Mouse (Mus musculus): ENCODE data around the gene Fat2. TPM values are rescaled to one million over a fixed set of nuclear protein-coding genes. Genes with fewer than 3 reads are reported as not detected.

The Fat2 gene
- polyA plus RNA-seq, 1 experiment from 2014 or later = 0.24 TPM

DNA sequence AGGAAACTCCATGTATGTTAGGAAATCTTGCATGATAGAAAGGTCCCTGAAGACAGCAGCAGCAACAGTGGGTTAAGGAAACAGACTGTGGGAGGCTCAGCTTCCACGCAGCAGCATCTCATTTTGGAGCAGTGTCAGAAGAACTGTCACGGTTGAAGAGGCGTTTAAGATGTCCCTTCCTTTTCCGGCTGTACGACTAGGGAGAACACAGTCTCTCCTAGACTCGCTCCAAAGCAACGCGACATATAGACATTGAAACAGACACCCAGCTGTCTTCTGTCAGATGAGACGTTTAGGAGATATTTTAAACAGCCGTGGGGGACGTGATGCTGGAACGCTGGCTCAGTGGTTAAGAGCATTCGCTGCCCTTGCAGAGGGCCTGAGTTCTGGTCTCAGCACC is 119.5 kb downstream of the Fat2 start:
- no peak overlapping the region for H3K9ac ChIP-seq (replicated peaks; ENCODE audit: low read length)
- peaks cover 34% of the 10 kb centered on the region for H3K36me3 ChIP-seq (ENCODE audit: control insufficient read depth, insufficient read depth, low read length)
- ATAC-seq (ENCODE audit: low FRiP score, low TSS enrichment) (no peak), DNase-seq (no peak)
- H3K27me3 ChIP-seq (ENCODE audit: control insufficient read depth, insufficient read depth, low read length) = no peaks in the 10 kb centered on the region
- no peak overlapping the region for H3K27ac ChIP-seq (replicated peaks; ENCODE audit: low read depth, low read length)
- H3K4me1 ChIP-seq (ENCODE audit: control insufficient read depth, insufficient read depth, low read length) = no peaks in the 10 kb centered on the region
- H3K9me3 ChIP-seq (ENCODE audit: control insufficient read depth, low read length) = no peaks in the 10 kb centered on the region
- no peak overlapping the region for H3K4me2 ChIP-seq (ENCODE audit: low read length)
- 82% methylated on average over 13 of the region's 13 CpGs for WGBS
- H3K4me3 ChIP-seq (replicated peaks; ENCODE audit: low read depth, low read length) = no peak overlapping the region

DNA sequence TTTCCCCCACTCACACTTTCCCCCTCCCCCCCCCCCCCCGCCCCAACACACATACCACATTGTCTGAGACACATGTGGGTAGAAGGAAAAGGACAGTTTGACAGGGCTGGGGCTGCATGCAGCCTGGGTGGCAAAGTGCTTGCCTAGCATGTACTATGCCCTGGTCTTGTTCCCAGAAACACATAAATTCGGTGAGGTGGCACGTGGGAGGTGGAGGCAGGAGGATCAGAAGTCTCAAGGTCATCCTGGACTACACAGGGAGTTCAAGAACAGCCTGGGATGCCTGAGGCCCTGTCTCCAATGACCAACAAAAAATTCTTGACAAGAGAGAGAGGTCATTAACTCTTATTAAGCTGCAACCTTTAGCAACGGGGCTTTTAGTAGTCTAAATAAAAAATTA is 120.3 kb downstream of the Fat2 start:
- no peaks in the 10 kb centered on the region for H3K27me3 ChIP-seq (ENCODE audit: control insufficient read depth, insufficient read depth, low read length)
- no peak overlapping the region for H3K4me3 ChIP-seq (replicated peaks; ENCODE audit: low read depth, low read length)
- 91% methylated on average over 3 of the region's 4 CpGs for WGBS
- no peak for ATAC-seq (ENCODE audit: low FRiP score, low TSS enrichment)
- no peaks in the 10 kb centered on the region for H3K9me3 ChIP-seq (ENCODE audit: control insufficient read depth, low read length)
- H3K4me1 ChIP-seq (ENCODE audit: control insufficient read depth, insufficient read depth, low read length) = no peaks in the 10 kb centered on the region
- DNase-seq = no peak
- no peak overlapping the region for H3K27ac ChIP-seq (replicated peaks; ENCODE audit: low read depth, low read length)
- no peak overlapping the region for H3K9ac ChIP-seq (replicated peaks; ENCODE audit: low read length)
- H3K4me2 ChIP-seq (ENCODE audit: low read length) = no peak overlapping the region
- peaks cover 28% of the 10 kb centered on the region for H3K36me3 ChIP-seq (ENCODE audit: control insufficient read depth, insufficient read depth, low read length)

DNA sequence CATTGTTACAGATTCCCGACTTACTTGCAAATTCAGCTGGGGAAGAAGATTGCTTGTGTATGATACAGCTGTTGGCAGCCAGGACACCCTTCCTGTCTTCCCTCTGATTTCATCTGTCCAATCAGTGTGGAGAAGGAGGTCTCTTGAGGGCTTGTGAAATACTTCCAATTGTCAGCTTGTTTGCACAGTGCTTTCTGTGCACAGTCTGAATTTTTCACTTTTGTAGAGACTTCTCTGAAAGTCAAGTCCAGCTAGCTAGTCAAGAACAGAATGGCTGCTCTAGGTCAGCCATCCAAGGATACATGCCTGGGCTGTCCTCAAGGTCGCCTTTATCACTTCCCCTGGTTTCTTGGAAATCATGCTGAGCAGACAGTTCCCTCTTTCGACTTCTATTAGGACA is 121.4 kb downstream of the Fat2 start:
- H3K4me1 ChIP-seq (ENCODE audit: control insufficient read depth, insufficient read depth, low read length) = no peaks in the 10 kb centered on the region
- 84% methylated on average over 3 of the region's 3 CpGs for WGBS
- no peaks in the 10 kb centered on the region for H3K27me3 ChIP-seq (ENCODE audit: control insufficient read depth, insufficient read depth, low read length)
- no peaks in the 10 kb centered on the region for H3K9me3 ChIP-seq (ENCODE audit: control insufficient read depth, low read length)
- no peak overlapping the region for H3K4me2 ChIP-seq (ENCODE audit: low read length)
- H3K9ac ChIP-seq (replicated peaks; ENCODE audit: low read length) = no peak overlapping the region
- H3K27ac ChIP-seq (replicated peaks; ENCODE audit: low read depth, low read length) = no peak overlapping the region
- H3K4me3 ChIP-seq (replicated peaks; ENCODE audit: low read depth, low read length) = no peak overlapping the region
- H3K36me3 ChIP-seq (ENCODE audit: control insufficient read depth, insufficient read depth, low read length) = peaks cover 17% of the 10 kb centered on the region
- ATAC-seq (ENCODE audit: low FRiP score, low TSS enrichment) (no peak), DNase-seq (no peak)

DNA sequence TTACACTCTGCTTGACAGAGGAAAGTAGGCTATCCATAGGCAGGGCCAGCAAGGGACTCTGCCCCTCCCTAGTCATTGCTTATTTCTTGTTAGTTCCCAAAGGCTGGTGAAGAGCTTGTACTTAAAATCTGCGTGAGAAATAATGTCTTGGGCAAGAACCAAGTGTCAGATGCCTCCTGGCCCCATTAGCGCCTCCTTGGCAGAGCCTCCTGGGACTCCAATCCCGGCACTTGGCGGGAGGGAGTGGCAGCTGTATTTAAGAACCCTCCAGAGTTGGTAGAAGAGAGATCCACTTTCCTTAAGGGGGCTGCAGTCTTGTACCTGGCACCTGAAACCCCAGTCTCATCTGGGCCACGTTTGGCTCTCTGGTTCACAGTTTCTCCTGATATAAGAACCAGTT is 122.2 kb downstream of the Fat2 start:
- H3K9ac ChIP-seq (replicated peaks; ENCODE audit: low read length) = no peak overlapping the region
- ATAC-seq (ENCODE audit: low FRiP score, low TSS enrichment) (no peak), DNase-seq (no peak)
- H3K27me3 ChIP-seq (ENCODE audit: control insufficient read depth, insufficient read depth, low read length) = no peaks in the 10 kb centered on the region
- H3K36me3 ChIP-seq (ENCODE audit: control insufficient read depth, insufficient read depth, low read length) = peaks cover 9% of the 10 kb centered on the region; the same call in 1 of the 2 replicates
- no peak overlapping the region for H3K4me2 ChIP-seq (ENCODE audit: low read length)
- no peaks in the 10 kb centered on the region for H3K9me3 ChIP-seq (ENCODE audit: control insufficient read depth, low read length)
- H3K4me3 ChIP-seq (replicated peaks; ENCODE audit: low read depth, low read length) = no peak overlapping the region
- WGBS = 89% methylated on average over 5 of the region's 5 CpGs
- H3K4me1 ChIP-seq (ENCODE audit: control insufficient read depth, insufficient read depth, low read length) = no peaks in the 10 kb centered on the region
- no peak overlapping the region for H3K27ac ChIP-seq (replicated peaks; ENCODE audit: low read depth, low read length)

DNA sequence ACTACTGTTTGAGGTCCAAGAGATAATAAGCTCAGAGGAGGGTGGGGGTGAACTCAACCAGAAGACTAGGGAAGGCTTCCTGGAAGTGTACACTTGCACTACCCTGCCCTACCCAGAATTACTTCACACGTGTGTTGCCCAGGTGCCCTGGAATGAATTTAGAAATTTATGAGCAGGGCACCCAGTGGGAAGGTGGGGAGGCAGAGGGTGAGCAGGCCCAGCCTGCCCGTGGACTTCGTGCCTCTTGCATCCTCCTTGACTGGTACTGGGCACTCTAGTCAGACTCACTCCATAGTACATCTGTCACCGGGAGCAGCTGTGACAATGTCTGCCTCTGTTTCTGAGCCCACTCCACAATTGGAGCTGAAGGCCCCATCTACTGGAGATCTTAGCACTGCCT is 122.8 kb downstream of the Fat2 start:
- no peak overlapping the region for H3K27ac ChIP-seq (replicated peaks; ENCODE audit: low read depth, low read length)
- ATAC-seq (ENCODE audit: low FRiP score, low TSS enrichment) = no peak
- 0 out of 2 replicates have a peak, but pooled peaks cover 5% of the 10 kb centered on the region for H3K36me3 ChIP-seq (ENCODE audit: control insufficient read depth, insufficient read depth, low read length)
- no peak overlapping the region for H3K4me3 ChIP-seq (replicated peaks; ENCODE audit: low read depth, low read length)
- no peaks in the 10 kb centered on the region for H3K4me1 ChIP-seq (ENCODE audit: control insufficient read depth, insufficient read depth, low read length)
- WGBS = 90% methylated on average over 4 of the region's 4 CpGs
- H3K27me3 ChIP-seq (ENCODE audit: control insufficient read depth, insufficient read depth, low read length) = no peaks in the 10 kb centered on the region
- H3K4me2 ChIP-seq (ENCODE audit: low read length) = no peak overlapping the region
- DNase-seq = no peak
- H3K9me3 ChIP-seq (ENCODE audit: control insufficient read depth, low read length) = no peaks in the 10 kb centered on the region
- H3K9ac ChIP-seq (replicated peaks; ENCODE audit: low read length) = no peak overlapping the region

DNA sequence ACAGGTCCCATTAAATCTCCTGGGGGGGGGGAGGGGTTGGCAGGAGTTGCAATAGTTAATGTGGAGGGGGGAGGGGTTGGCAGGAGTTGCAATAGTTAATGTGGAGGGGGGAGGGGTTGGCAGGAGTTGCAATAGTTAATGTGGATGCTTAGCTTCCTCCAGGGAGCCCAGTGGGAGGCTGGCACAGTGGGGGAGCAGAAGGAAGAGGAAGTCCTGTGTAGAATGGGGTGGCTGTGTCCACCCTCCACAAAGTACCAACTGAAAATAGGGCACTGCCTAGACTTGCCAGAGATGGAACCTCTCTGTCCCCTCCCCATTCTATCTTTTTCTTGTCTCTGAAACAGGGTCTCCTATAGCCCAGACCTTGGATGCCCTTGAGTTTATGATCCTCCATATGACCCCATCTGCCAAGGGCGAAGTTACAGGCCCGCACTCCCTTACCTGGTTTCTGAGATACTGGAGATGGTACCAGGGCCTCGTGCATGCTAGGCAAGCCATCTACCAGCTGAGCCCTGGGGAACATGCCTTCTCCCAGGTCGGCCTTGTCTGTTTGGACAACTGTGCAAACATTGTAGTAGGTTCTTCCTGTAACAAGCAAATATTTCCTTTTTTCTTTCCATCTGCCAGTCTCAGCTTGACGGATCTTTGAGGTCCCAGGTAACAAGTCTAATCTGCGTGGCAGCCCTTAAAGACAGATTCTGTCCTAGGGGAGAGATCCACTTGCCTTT is 126.6 kb downstream of the Fat2 start:
- ATAC-seq (ENCODE audit: low FRiP score, low TSS enrichment) (no peak), DNase-seq (no peak)
- Histone ChIP-seq H3K9me3 (ENCODE audit: control insufficient read depth, low read length) (no peaks in the 10 kb centered on the region), H3K9ac (replicated peaks; ENCODE audit: low read length) (no peak overlapping the region), H3K4me2 (ENCODE audit: low read length) (no peak overlapping the region), H3K27ac (replicated peaks; ENCODE audit: low read depth, low read length) (no peak overlapping the region), H3K4me1 (ENCODE audit: control insufficient read depth, insufficient read depth, low read length) (peaks cover 15% of the 10 kb centered on the region; the same call in 1 of the 2 replicates), H3K4me3 (replicated peaks; ENCODE audit: low read depth, low read length) (no peak overlapping the region), H3K36me3 (ENCODE audit: control insufficient read depth, insufficient read depth, low read length) (no peaks in the 10 kb centered on the region), H3K27me3 (ENCODE audit: control insufficient read depth, insufficient read depth, low read length) (no peaks in the 10 kb centered on the region)
- WGBS = 87% methylated on average over 6 of the region's 6 CpGs

DNA sequence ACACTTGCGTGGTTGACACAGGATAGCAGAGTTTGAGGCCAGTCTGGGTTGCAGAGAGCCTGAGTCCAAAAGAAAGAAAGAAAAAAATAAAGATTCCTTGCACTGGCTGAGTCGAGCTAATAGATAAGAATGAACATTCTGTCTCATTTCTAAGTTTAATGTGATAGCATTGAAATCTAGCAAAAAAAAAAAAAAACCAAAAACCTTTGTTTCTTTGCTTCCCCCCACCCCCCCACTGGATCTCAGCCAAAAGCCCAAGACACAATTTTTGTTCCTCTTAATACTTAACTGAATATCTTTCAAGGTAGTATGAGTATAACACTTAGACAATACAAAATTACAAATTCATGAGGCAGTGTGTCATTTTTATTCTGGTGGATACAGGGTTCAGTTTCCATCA is 127.3 kb downstream of the Fat2 start:
- WGBS = 77% methylated on average over 2 of the region's 2 CpGs
- ATAC-seq (ENCODE audit: low FRiP score, low TSS enrichment) = no peak
- no peak for DNase-seq
- no peak overlapping the region for H3K9ac ChIP-seq (replicated peaks; ENCODE audit: low read length)
- H3K9me3 ChIP-seq (ENCODE audit: control insufficient read depth, low read length) = no peaks in the 10 kb centered on the region
- H3K36me3 ChIP-seq (ENCODE audit: control insufficient read depth, insufficient read depth, low read length) = no peaks in the 10 kb centered on the region
- H3K27me3 ChIP-seq (ENCODE audit: control insufficient read depth, insufficient read depth, low read length) = no peaks in the 10 kb centered on the region
- H3K4me2 ChIP-seq (ENCODE audit: low read length) = no peak overlapping the region
- H3K27ac ChIP-seq (replicated peaks; ENCODE audit: low read depth, low read length) = no peak overlapping the region
- peaks cover 15% of the 10 kb centered on the region; the same call in 1 of the 2 replicates for H3K4me1 ChIP-seq (ENCODE audit: control insufficient read depth, insufficient read depth, low read length)
- H3K4me3 ChIP-seq (replicated peaks; ENCODE audit: low read depth, low read length) = no peak overlapping the region

DNA sequence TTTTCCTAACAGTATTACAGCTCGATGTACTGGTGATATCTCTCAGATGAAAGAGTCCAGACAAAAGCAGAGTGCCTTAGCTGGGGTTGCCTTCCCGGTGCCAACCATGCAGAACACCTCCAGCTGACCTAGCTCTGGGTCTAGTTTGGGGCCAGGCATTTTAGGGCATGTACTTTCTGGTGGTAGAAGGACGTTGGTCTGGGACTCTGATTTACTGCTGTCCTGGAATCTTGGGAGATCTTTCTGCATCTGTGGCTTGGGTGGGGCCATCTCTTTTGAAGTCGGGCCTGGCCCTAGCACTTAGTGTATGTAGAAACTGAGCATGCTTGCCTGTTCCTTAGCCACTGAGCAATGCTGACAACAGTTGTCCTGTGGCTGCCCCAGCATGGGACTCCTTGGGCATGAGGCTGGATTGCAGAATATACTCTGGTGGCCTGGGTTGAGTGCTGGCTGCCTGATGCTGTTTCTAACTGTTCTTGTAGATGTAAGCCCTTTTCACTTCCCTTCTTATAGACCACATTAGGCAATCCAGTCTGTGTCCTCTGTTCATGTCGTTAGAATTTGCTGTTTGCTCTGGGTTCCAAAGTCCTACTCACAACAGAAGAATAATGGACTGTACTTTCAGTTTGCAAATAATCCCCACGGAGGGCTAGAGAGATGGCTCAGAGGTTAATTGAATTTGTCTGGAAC is 128.2 kb downstream of the Fat2 start:
- WGBS = 65% methylated on average over 6 of the region's 6 CpGs
- no peak overlapping the region for H3K4me2 ChIP-seq (ENCODE audit: low read length)
- H3K4me1 ChIP-seq (ENCODE audit: control insufficient read depth, insufficient read depth, low read length) = peaks cover 15% of the 10 kb centered on the region; the same call in 1 of the 2 replicates
- H3K27me3 ChIP-seq (ENCODE audit: control insufficient read depth, insufficient read depth, low read length) = no peaks in the 10 kb centered on the region
- H3K27ac ChIP-seq (replicated peaks; ENCODE audit: low read depth, low read length) = no peak overlapping the region
- no peak overlapping the region for H3K9ac ChIP-seq (replicated peaks; ENCODE audit: low read length)
- no peaks in the 10 kb centered on the region for H3K36me3 ChIP-seq (ENCODE audit: control insufficient read depth, insufficient read depth, low read length)
- ATAC-seq (ENCODE audit: low FRiP score, low TSS enrichment) (no peak), DNase-seq (no peak)
- H3K9me3 ChIP-seq (ENCODE audit: control insufficient read depth, low read length) = no peaks in the 10 kb centered on the region
- H3K4me3 ChIP-seq (replicated peaks; ENCODE audit: low read depth, low read length) = no peak overlapping the region

DNA sequence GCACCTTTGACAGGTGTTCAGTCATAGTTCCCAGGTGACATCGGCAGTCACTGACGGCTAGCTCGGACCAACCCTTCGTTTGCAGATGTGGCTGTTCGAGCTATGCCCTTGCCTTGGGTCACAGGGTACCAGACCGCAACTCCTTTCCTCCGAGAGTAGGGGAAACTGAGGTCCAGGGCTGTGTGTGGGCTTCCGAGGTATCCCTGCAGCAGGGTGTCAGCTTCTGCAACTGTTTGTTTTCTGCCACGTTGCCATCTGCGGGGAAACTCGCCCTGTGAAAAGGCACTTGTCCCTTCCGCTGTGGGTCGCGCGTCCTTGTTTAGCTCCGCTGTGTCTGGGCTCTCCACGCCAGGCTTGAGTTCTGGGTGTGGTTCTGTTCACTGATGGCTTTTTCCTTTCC is 131.8 kb downstream of the Fat2 start:
- H3K36me3 ChIP-seq (ENCODE audit: control insufficient read depth, insufficient read depth, low read length) = no peaks in the 10 kb centered on the region
- ATAC-seq (ENCODE audit: low FRiP score, low TSS enrichment) = 0 out of 2 replicates have a peak, but pooled peaks have one; percentile 49
- 6% methylated on average over 17 of the region's 17 CpGs for WGBS
- H3K9me3 ChIP-seq (ENCODE audit: control insufficient read depth, low read length) = no peaks in the 10 kb centered on the region
- peak overlapping the region; percentile 99 for H3K4me2 ChIP-seq (ENCODE audit: low read length)
- no peaks in the 10 kb centered on the region for H3K27me3 ChIP-seq (ENCODE audit: control insufficient read depth, insufficient read depth, low read length)
- H3K4me1 ChIP-seq (ENCODE audit: control insufficient read depth, insufficient read depth, low read length) = peaks cover 15% of the 10 kb centered on the region; the same call in 1 of the 2 replicates
- DNase-seq = peak; percentile 60
- peak overlapping the region; percentile 76 for H3K4me3 ChIP-seq (replicated peaks; ENCODE audit: low read depth, low read length)
- peak overlapping the region; percentile 41; the same call in 1 of the 2 replicates for H3K27ac ChIP-seq (replicated peaks; ENCODE audit: low read depth, low read length)
- H3K9ac ChIP-seq (replicated peaks; ENCODE audit: low read length) = peak overlapping the region; percentile 81
